Mouse (Mus musculus) liver, embryonic 11.5 days (tissue): ENCODE measurements around the gene Vezf1. TPM values are rescaled to one million over a fixed set of nuclear protein-coding genes. Genes with fewer than 3 reads are reported as not detected.

ENCODE experiments used
- ATAC-seq: fragments of 200-750 bp; cut with Nextera tagmentation; replicated peaks from 2 replicates; pipeline ENCODE4 v1.8.0; 2017; ENCODE audit warnings: moderate number of reproducible peaks, mild to moderate bottlenecking, moderate TSS enrichment, moderate library complexity; ENCODE audit not compliant: low FRiP score
- DNase-seq: peaks from one replicate; pipeline ENCODE4 v3.0.0-alpha.2; 2017; ENCODE audit warnings: low spot score
- H3K27ac ChIP-seq: fragments of 300-500 bp; sonication (generic); 2 replicates; pipeline ENCODE4 v1.5.1; 2014; ENCODE audit warnings: mild to moderate bottlenecking, low read depth, low read length, control low read depth
- H3K27me3 ChIP-seq: fragments of 300-500 bp; sonication (generic); replicated peaks from 2 replicates; pipeline ENCODE4 v1.6.1; 2014; ENCODE audit warnings: low read length, mixed read lengths; ENCODE audit not compliant: control insufficient read depth, insufficient read depth
- H3K36me3 ChIP-seq: fragments of 300-500 bp; sonication (generic); 2 replicates; pipeline ENCODE4 v1.6.1; 2014; ENCODE audit warnings: mild to moderate bottlenecking, low read length, moderate library complexity, mixed read lengths; ENCODE audit not compliant: control insufficient read depth, insufficient read depth
- H3K4me1 ChIP-seq: fragments of 300-500 bp; sonication (generic); replicated peaks from 2 replicates; pipeline ENCODE4 v1.6.1; 2014; ENCODE audit warnings: low read length, mixed read lengths; ENCODE audit not compliant: control insufficient read depth, insufficient read depth
- H3K4me2 ChIP-seq: fragments of 300-500 bp; sonication (generic); 2 replicates; pipeline ENCODE4 v1.6.1; 2014; ENCODE audit warnings: mild to moderate bottlenecking, control low read depth, moderate library complexity
- H3K4me3 ChIP-seq: fragments of 300-500 bp; sonication (generic); 2 replicates; pipeline ENCODE4 v1.5.1; 2014; ENCODE audit warnings: low read depth, low read length, control low read depth
- H3K9ac ChIP-seq: fragments of 300-500 bp; sonication (generic); 2 replicates; pipeline ENCODE4 v1.6.1; 2014; ENCODE audit warnings: low read depth, low read length, control low read depth
- H3K9me3 ChIP-seq: fragments of 300-500 bp; sonication (generic); 2 replicates; pipeline ENCODE4 v1.6.1; 2016; ENCODE audit warnings: low read length, inconsistent platforms, mixed read lengths; ENCODE audit not compliant: control insufficient read depth
- WGBS: fragments of 180-500 bp; shearing (Covaris S2); extraction: QIAGEN DNeasy Blood & Tissue Kit; methylation state at CpG from one replicate; pipeline ENCODE4 v1.1.7; 2014; 5-methylcytosine and 5-hydroxymethylcytosine counted together
- polyA plus RNA-seq: library from polyadenylated mRNA; unstranded; fragments of >200 nt; fragmentation: Nextera tagmentation; extraction: Ambion mirVana; gene quantifications from 2 replicates; pipeline ENCODE4 v1.2.1, GENCODE M21; 2014

The Vezf1 gene
- polyA plus RNA-seq, 1 experiment from 2014 or later: 21.7 TPM

DNA sequence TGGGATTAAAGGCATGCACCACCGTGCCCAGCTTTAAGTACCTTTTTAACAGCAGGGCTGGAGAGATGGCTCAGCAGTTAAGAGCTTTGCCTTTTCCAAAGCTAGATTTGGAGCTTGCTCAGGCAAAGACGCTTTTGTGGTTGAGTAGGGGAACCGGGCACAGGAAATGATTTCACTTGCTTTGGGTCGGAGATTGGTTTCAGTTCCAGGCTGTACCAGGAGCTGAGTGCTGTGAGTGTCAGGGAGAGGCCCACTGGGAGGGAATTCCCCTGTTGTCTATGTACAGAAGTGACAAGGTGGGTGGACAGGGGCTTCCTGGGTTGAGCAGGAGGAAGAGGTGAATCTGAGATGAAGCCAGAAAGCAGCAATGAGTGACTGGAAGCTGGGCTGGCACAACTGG lies 39.3 kb downstream of the Vezf1 start:
- no peak overlapping the region for H3K4me3 ChIP-seq
- H3K4me1 ChIP-seq: peaks cover 10% of the 10 kb centered on the region; the same call in 1 of the 2 replicates
- no peak overlapping the region for H3K27ac ChIP-seq
- no peaks in the 10 kb centered on the region; the same call in 1 of the 2 replicates for H3K27me3 ChIP-seq
- H3K9ac ChIP-seq: no peak overlapping the region
- no peaks in the 10 kb centered on the region for H3K36me3 ChIP-seq
- no peak for DNase-seq
- no peak overlapping the region for H3K4me2 ChIP-seq
- WGBS: 43% methylated on average over 4 of the region's 4 CpGs
- no peaks in the 10 kb centered on the region for H3K9me3 ChIP-seq
- no peak for ATAC-seq

GRCm38 (mm10) chr11:88110031-88110594 lies 42.0 kb downstream of the Vezf1 start:
- Histone ChIP-seq H3K36me3 (no peaks in the 10 kb centered on the region), H3K4me2 (no peak overlapping the region), H3K27ac (no peak overlapping the region), H3K27me3 (no peaks in the 10 kb centered on the region), H3K9ac (no peak overlapping the region), H3K4me3 (no peak overlapping the region), H3K4me1 (peaks cover 30% of the 10 kb centered on the region), H3K9me3 (no peaks in the 10 kb centered on the region)
- ATAC-seq (no peak), DNase-seq (no peak)
- WGBS: 71% methylated on average over 9 of the region's 9 CpGs

GRCm38 (mm10) chr11:88112078-88112477 lies 44.0 kb downstream of the Vezf1 start:
- WGBS: 66% methylated on average over 13 of the region's 13 CpGs

DNA sequence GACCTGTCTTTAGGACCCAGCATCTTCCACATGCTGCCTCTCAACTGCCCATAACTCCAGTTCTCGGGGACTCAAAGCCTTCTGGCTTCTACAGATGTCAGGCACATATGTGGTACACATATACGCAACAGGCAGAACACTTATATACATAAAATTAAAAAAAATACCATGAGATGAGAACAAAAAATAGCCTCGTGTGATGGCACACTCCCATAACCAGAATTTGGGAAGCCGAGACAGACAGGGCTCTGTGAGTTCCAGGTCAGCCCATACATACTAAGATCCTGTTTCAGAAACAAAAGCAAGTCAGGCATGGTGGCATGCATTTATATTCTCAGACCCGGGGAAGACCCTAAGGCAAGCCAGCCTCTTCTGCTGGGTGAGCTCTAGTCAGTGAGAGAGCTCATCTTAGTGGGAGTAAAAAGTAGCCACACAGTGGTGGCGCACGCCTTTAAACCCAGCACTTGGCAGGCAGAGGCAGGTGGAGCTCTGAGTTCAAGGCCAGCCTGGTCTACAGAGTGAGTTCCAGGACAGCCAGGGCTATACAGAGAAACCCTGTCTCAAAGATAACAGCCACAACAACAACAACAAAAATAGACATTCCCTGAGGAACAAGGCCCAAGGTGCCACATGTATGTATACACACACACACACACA lies 44.7 kb downstream of the Vezf1 start:
- no peaks in the 10 kb centered on the region for H3K36me3 ChIP-seq
- H3K9ac ChIP-seq: no peak overlapping the region
- H3K9me3 ChIP-seq: no peaks in the 10 kb centered on the region
- no peaks in the 10 kb centered on the region for H3K27me3 ChIP-seq
- H3K27ac ChIP-seq: no peak overlapping the region
- H3K4me2 ChIP-seq: no peak overlapping the region
- H3K4me3 ChIP-seq: no peak overlapping the region
- H3K4me1 ChIP-seq: peaks cover 33% of the 10 kb centered on the region
- no peak for ATAC-seq
- 87% methylated on average over 7 of the region's 7 CpGs for WGBS
- DNase-seq: no peak

More at GRCm38 (mm10) chr11:88112078-88112477, 44.0 kb downstream of the Vezf1 start:
- H3K4me1 ChIP-seq: peaks cover 29% of the 10 kb centered on the region
- DNase-seq (no peak), ATAC-seq (no peak)
- H3K36me3 ChIP-seq: no peaks in the 10 kb centered on the region
- H3K4me2 ChIP-seq: no peak overlapping the region
- H3K27me3 ChIP-seq: no peaks in the 10 kb centered on the region
- H3K27ac ChIP-seq: no peak overlapping the region
- H3K9ac ChIP-seq: no peak overlapping the region
- no peak overlapping the region for H3K4me3 ChIP-seq
- H3K9me3 ChIP-seq: no peaks in the 10 kb centered on the region

- ATAC-seq (no peak), DNase-seq (no peak)
- Histone ChIP-seq H3K27ac (no peak overlapping the region), H3K4me3 (no peak overlapping the region), H3K4me1 (peaks cover 42% of the 10 kb centered on the region), H3K4me2 (no peak overlapping the region), H3K27me3 (no peaks in the 10 kb centered on the region), H3K9me3 (no peaks in the 10 kb centered on the region), H3K9ac (no peak overlapping the region), H3K36me3 (no peaks in the 10 kb centered on the region)
- WGBS: 59% methylated on average over 6 of the region's 6 CpGs
Measured at GRCm38 (mm10) chr11:88113543-88114271, 45.6 kb downstream of the Vezf1 start.

DNA sequence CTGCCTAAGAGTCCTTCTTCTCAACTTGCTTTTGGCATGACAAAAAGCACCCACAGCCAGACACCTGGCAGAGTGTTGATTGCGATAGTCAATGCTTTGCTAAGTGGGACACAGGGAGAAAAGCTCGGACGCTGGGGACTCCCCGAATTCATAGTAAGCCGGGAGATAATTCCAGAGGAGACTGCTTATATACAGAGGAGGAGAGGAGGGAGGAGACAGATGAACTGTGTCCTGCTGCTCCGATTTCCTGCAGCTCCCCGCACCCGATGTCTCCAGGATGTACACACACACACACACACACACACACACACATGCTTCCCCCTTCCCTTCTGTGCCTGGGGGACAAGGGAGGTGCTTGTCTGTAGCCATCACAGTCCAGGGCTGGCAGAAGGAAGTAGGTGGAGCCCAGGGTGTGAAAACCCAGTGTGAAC lies 46.8 kb downstream of the Vezf1 start:
- Histone ChIP-seq H3K36me3 (no peaks in the 10 kb centered on the region), H3K4me3 (no peak overlapping the region), H3K4me2 (peak overlapping the region; percentile 5; the same call in 1 of the 2 replicates), H3K27ac (peak overlapping the region; percentile 26; the same call in 1 of the 2 replicates), H3K27me3 (no peaks in the 10 kb centered on the region), H3K9ac (no peak overlapping the region), H3K9me3 (no peaks in the 10 kb centered on the region), H3K4me1 (peaks cover 50% of the 10 kb centered on the region)
- 26% methylated on average over 8 of the region's 8 CpGs for WGBS
- ATAC-seq: no peak
- no peak for DNase-seq

- ATAC-seq (no peak), DNase-seq (no peak)
- WGBS: 74% methylated on average over 6 of the region's 6 CpGs
Measured at GRCm38 (mm10) chr11:88116568-88116967, 48.5 kb downstream of the Vezf1 start.

DNA sequence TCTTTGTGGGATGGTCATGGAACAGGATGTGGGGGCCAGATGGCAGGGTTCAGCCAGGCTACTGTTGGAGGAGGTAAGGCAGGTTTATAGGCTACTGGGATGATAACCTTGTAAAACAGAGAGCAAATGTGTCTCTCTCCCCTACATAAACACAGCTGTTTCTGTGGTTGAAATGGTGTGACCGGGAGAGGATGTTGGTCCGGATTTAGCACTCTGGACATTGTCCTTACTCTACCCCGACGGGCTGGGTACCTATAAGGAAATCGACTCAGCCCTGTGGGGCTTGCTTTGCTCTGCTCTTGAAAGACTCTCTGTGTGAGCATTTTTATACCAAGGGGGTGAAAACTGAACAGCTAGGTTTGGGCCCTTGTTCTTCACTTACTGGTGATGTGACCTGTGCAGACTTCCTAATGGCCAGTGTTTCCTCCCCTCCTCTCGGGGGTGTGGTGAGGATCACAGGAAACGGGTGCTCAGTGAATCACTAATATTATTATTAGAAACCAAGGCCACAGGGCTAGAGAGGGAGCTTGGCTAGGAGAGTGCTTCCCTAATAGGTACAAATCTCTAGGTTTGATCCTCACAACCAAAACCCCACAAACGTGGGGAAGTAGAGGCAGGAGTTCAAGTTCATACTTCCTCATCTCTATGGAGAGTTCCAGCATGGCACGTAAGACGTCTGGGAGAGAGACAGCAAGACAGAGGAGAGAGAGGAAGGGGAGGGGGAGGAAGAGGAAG lies 49.4 kb downstream of the Vezf1 start:
- DNase-seq: no peak
- Histone ChIP-seq H3K9me3 (no peaks in the 10 kb centered on the region), H3K4me2 (no peak overlapping the region), H3K4me3 (no peak overlapping the region), H3K4me1 (peaks cover 50% of the 10 kb centered on the region), H3K9ac (no peak overlapping the region), H3K27me3 (no peaks in the 10 kb centered on the region), H3K36me3 (no peaks in the 10 kb centered on the region), H3K27ac (peak overlapping the region; percentile 29; the same call in 1 of the 2 replicates)
- WGBS: 41% methylated on average over 10 of the region's 10 CpGs
- no peak for ATAC-seq

More at GRCm38 (mm10) chr11:88116568-88116967, 48.5 kb downstream of the Vezf1 start:
- Histone ChIP-seq H3K27ac (no peak overlapping the region), H3K4me2 (no peak overlapping the region), H3K36me3 (no peaks in the 10 kb centered on the region), H3K9ac (no peak overlapping the region), H3K9me3 (no peaks in the 10 kb centered on the region), H3K4me1 (peaks cover 50% of the 10 kb centered on the region), H3K4me3 (no peak overlapping the region), H3K27me3 (no peaks in the 10 kb centered on the region)
